Mouse (Mus musculus): ENCODE data around the gene Sars2.

DNA sequence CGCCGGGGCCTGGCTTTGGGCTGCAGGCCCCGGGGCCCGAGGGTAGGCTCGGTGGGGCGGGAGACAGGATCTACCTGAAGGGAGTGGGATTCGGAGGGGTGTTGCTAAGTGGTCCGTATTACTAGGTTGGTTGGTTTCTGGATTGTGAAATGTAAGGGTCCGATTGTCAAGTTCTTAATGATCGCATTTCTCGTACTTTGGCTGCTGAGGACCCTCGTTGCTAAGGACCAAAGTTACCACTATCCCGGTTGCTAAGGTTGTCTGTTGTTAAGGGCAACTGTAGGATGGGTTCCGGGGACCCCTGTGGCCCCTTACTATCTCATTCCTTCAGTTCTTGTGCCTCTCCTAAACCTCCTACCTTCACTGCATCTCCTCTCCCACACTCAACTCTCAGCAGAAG is 25.1 kb downstream of the Sars2 start:
- TF ChIP-seq GATA1 (IDR thresholded peaks at IDR 0.05; ENCODE audit: borderline replicate concordance, low read length) = no peak
- no peak for TF ChIP-seq FLI1 (IDR thresholded peaks at IDR 0.05; ENCODE audit: low read length)

All from megakaryocyte, embryonic 14.5 days (primary cell).